Mouse (Mus musculus) midbrain, postnatal 0 days (tissue): ENCODE measurements around the gene Gpr153. TPM values are rescaled to one million over a fixed set of nuclear protein-coding genes. Genes with fewer than 3 reads are reported as not detected.

Experiments used
- ATAC-seq: fragments of 200-750 bp; cut with Nextera tagmentation; 2 replicates; pipeline ENCODE4 v1.8.0; 2017; ENCODE audit warnings: moderate number of reproducible peaks, mild to moderate bottlenecking, moderate TSS enrichment, moderate library complexity; ENCODE audit not compliant: low FRiP score
- DNase-seq: peaks from one replicate; pipeline ENCODE4 v3.0.0-alpha.2; 2015; ENCODE audit warnings: low spot score
- H3K27ac ChIP-seq: fragments of 300-500 bp; sonication (generic); 2 replicates; pipeline ENCODE4 v1.5.1; 2014; ENCODE audit warnings: low read depth, mild to moderate bottlenecking, low read length, mixed read lengths
- H3K27me3 ChIP-seq: fragments of 300-500 bp; sonication (generic); 2 replicates; pipeline ENCODE4 v1.6.1; 2014; ENCODE audit warnings: low read length, control low read depth, mixed read lengths; ENCODE audit not compliant: insufficient read depth
- H3K36me3 ChIP-seq: fragments of 300-500 bp; sonication (generic); 2 replicates; pipeline ENCODE4 v1.6.1; 2014; ENCODE audit warnings: low read length, control low read depth, mixed read lengths; ENCODE audit not compliant: insufficient read depth
- H3K4me1 ChIP-seq: fragments of 300-500 bp; sonication (generic); 2 replicates; pipeline ENCODE4 v1.6.1; 2014; ENCODE audit warnings: mild to moderate bottlenecking, control low read depth, antibody characterized with exemption, low read length, mixed read lengths; ENCODE audit not compliant: insufficient read depth
- H3K4me2 ChIP-seq: fragments of 300-500 bp; sonication (generic); 2 replicates; pipeline ENCODE4 v1.6.1; 2014; ENCODE audit warnings: low read depth, mild to moderate bottlenecking, low read length, mixed read lengths; ENCODE audit not compliant: poor library complexity, severe bottlenecking
- H3K4me3 ChIP-seq: fragments of 300-500 bp; sonication (generic); 2 replicates; pipeline ENCODE4 v1.5.1; 2014; ENCODE audit warnings: low read depth, mild to moderate bottlenecking, low read length, moderate library complexity
- H3K9ac ChIP-seq: fragments of 300-500 bp; sonication (generic); replicated peaks from 2 replicates; pipeline ENCODE4 v1.6.1; 2014; ENCODE audit warnings: mild to moderate bottlenecking, low read length, moderate library complexity, mixed read lengths; ENCODE audit not compliant: poor library complexity, severe bottlenecking
- H3K9me3 ChIP-seq: fragments of 300-500 bp; sonication (generic); 2 replicates; pipeline ENCODE4 v1.6.1; 2016; ENCODE audit warnings: low read length, control low read depth
- CTCF ChIP-seq: IDR thresholded peaks from 2 replicates; pipeline ENCODE4 v1.5.1; 2016; ENCODE audit warnings: antibody characterized with exemption, mild to moderate bottlenecking
- WGBS: fragments of 180-500 bp; shearing (Covaris S2); extraction: QIAGEN DNeasy Blood & Tissue Kit; methylation state at CpG from one replicate; pipeline ENCODE4 v1.1.7; 2014; 5-methylcytosine and 5-hydroxymethylcytosine counted together
- polyA plus RNA-seq: library from polyadenylated mRNA; unstranded; fragments of >200 nt; fragmentation: Nextera tagmentation; extraction: Ambion mirVana; gene quantifications from 2 replicates; pipeline ENCODE4 v1.2.1, GENCODE M21; 2015
- total RNA-seq: library from RNA; depleted of rRNA; stranded (reverse); fragments of >200 nt; gene quantifications from 2 replicates; pipeline ENCODE4 v1.2.3, GENCODE M21; 2014

The Gpr153 gene
- total and polyA plus RNA-seq, 2 experiments from 2014 or later = 21.2 to 149 TPM

DNA sequence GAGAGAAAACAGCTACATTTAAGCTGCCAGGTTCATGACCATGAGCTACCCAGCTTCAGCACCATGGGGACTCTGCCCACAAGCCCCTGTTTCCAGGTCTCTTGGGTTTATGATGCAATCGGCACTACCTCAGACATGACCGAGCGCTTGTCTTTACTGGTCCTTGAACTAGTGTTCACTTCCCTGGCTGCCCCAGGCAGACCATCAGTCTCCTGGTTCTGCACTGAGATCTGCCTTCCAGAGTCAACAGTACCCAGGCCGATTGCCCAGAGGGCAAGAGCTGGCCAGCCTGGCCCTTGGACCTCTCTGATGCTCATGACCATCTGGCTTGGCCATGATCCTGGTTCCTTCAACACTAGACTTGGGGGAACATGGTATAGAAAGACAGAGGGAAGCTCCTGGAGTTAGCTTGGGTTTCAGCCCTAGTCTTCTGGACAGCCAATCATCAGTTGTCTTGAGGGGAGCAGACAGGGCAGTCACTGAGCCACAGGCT is 41.6 kb upstream of the Gpr153 start:
- H3K9ac ChIP-seq = no peak overlapping the region
- no peaks in the 10 kb centered on the region for H3K27me3 ChIP-seq
- H3K36me3 ChIP-seq = peaks cover 35% of the 10 kb centered on the region
- H3K4me3 ChIP-seq = no peak overlapping the region
- H3K4me2 ChIP-seq = no peak overlapping the region
- H3K27ac ChIP-seq = no peak overlapping the region
- TF ChIP-seq CTCF = no peak
- WGBS = 99% methylated on average over 4 of the region's 4 CpGs
- no peak for ATAC-seq
- no peaks in the 10 kb centered on the region for H3K4me1 ChIP-seq
- no peak for DNase-seq
- H3K9me3 ChIP-seq = no peaks in the 10 kb centered on the region

DNA sequence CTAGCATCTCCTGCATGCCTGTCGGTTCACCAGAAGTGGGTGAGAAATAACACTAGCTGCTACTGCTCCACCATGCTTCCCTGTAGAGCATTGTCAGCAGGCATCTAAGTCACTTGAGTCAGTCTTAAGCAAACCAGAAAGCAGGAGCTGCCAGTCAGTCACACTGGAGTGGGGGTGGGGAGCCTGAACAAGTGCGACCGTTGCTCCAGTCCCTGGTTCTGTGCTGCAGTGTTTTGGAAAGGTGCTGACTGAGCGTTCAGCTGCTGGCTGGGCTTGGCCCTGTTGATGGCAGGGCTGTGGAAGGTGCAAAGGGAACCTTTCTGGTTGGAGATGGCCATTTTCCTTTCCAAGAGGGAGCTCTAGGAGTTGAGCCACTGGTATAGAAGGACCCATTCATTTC is 34.1 kb upstream of the Gpr153 start:
- TF ChIP-seq CTCF = no peak
- 70% methylated on average over 4 of the region's 4 CpGs for WGBS
- Histone ChIP-seq H3K27me3 (no peaks in the 10 kb centered on the region), H3K4me1 (no peaks in the 10 kb centered on the region), H3K9ac (no peak overlapping the region), H3K36me3 (peaks cover 51% of the 10 kb centered on the region), H3K4me2 (no peak overlapping the region), H3K4me3 (no peak overlapping the region), H3K27ac (no peak overlapping the region), H3K9me3 (no peaks in the 10 kb centered on the region)
- DNase-seq (no peak), ATAC-seq (no peak)

DNA sequence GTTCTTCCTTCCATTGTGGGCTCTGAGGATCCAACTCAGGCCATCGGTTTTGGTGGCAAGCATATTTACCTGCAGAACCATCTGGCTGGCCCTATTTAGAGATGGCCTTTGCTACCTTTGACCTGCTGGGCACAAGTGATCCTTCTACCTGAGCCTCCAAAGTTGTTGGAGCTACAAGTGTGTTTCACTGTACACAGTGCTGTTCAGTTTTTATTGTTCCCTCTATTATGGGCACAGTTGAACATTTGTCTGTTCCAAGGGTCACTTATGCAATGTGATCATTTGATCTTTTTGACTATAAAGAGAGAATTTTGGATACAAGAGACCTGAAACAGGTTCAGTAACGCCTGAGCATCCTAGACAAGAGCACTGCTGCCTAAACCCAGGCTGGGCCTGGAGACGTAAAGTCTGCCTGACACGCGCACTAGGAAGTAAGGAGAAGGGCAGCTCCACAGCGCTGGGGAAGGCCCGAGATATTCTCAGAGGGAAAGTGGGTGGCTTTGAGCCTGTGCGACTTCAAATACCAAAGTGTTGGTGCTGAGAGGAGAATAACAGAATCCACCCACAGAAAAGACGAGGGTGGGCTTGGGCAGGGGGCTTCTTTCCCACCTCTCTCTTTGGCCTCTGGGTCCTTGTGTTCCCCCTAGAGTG is 30.7 kb upstream of the Gpr153 start:
- Histone ChIP-seq H3K4me2 (no peak overlapping the region), H3K4me1 (no peaks in the 10 kb centered on the region), H3K9me3 (no peaks in the 10 kb centered on the region), H3K36me3 (peaks cover 39% of the 10 kb centered on the region), H3K9ac (no peak overlapping the region), H3K27ac (no peak overlapping the region), H3K4me3 (no peak overlapping the region), H3K27me3 (no peaks in the 10 kb centered on the region)
- DNase-seq (no peak), ATAC-seq (no peak)
- 88% methylated on average over 9 of the region's 9 CpGs for whole genome bisulfite sequencing
- no peak for TF ChIP-seq CTCF

GRCm38 (mm10) chr4:152243969-152244368 is 30.1 kb upstream of the Gpr153 start:
- H3K36me3 ChIP-seq = peaks cover 37% of the 10 kb centered on the region
- DNase-seq = no peak
- H3K4me1 ChIP-seq = no peaks in the 10 kb centered on the region
- WGBS = 95% methylated on average over 8 of the region's 8 CpGs
- no peaks in the 10 kb centered on the region for H3K27me3 ChIP-seq
- no peak overlapping the region for H3K4me2 ChIP-seq
- no peak overlapping the region for H3K4me3 ChIP-seq
- H3K9me3 ChIP-seq = no peaks in the 10 kb centered on the region
- TF ChIP-seq CTCF = no peak
- no peak overlapping the region for H3K27ac ChIP-seq
- H3K9ac ChIP-seq = no peak overlapping the region
- no peak for ATAC-seq

- H3K9me3 ChIP-seq = no peaks in the 10 kb centered on the region
- no peak overlapping the region for H3K4me2 ChIP-seq
- ATAC-seq (no peak), DNase-seq (no peak)
- peaks cover 29% of the 10 kb centered on the region for H3K36me3 ChIP-seq
- H3K4me3 ChIP-seq = no peak overlapping the region
- H3K27me3 ChIP-seq = no peaks in the 10 kb centered on the region
- no peaks in the 10 kb centered on the region for H3K4me1 ChIP-seq
- TF ChIP-seq CTCF = no peak
- WGBS = 84% methylated on average over 11 of the region's 11 CpGs
- no peak overlapping the region for H3K27ac ChIP-seq
- no peak overlapping the region for H3K9ac ChIP-seq
These were observed 29.2 kb upstream of the Gpr153 start for GRCm38 (mm10) chr4:152244545-152245522.

GRCm38 (mm10) chr4:152246011-152246410 is 28.0 kb upstream of the Gpr153 start:
- Histone ChIP-seq H3K36me3 (peaks cover 27% of the 10 kb centered on the region), H3K4me1 (no peaks in the 10 kb centered on the region), H3K4me3 (no peak overlapping the region), H3K4me2 (no peak overlapping the region), H3K9ac (no peak overlapping the region), H3K27ac (no peak overlapping the region), H3K27me3 (no peaks in the 10 kb centered on the region), H3K9me3 (no peaks in the 10 kb centered on the region)
- WGBS = 74% methylated on average over 6 of the region's 6 CpGs
- no peak for DNase-seq
- no peak for TF ChIP-seq CTCF
- no peak for ATAC-seq
